Mouse (Mus musculus) limb, embryonic 15.5 days (tissue): ENCODE data around the gene Gm20479. TPM values are rescaled to one million over a fixed set of nuclear protein-coding genes. Genes with fewer than 3 reads are reported as not detected.
A peak's percentile ranks its signal among the peaks of the same experiment; 100 is the strongest.

Experiments used
- ATAC-seq: fragments of 200-750 bp; cut with Nextera tagmentation; 2 replicates; pipeline ENCODE4 v1.8.0; 2017; ENCODE audit warnings: low read depth, moderate TSS enrichment; ENCODE audit not compliant: insufficient number of reproducible peaks, low FRiP score, low TSS enrichment
- H3K27ac ChIP-seq: fragments of 300-500 bp; sonication (generic); 2 replicates; pipeline ENCODE4 v1.5.1; 2015; ENCODE audit warnings: moderate library complexity, mild to moderate bottlenecking, inconsistent platforms
- H3K27me3 ChIP-seq: fragments of 300-500 bp; sonication (generic); 2 replicates; pipeline ENCODE4 v1.6.1; 2015; ENCODE audit warnings: inconsistent platforms
- H3K36me3 ChIP-seq: fragments of 300-500 bp; sonication (generic); 2 replicates; pipeline ENCODE4 v1.6.1; 2015; ENCODE audit warnings: inconsistent platforms
- H3K4me1 ChIP-seq: fragments of 300-500 bp; sonication (generic); 2 replicates; pipeline ENCODE4 v1.6.1; 2015; ENCODE audit warnings: inconsistent platforms
- H3K4me2 ChIP-seq: fragments of 300-500 bp; sonication (generic); 2 replicates; pipeline ENCODE4 v1.6.1; 2015; ENCODE audit warnings: mild to moderate bottlenecking, inconsistent platforms
- H3K4me3 ChIP-seq: fragments of 300-500 bp; sonication (generic); 2 replicates; pipeline ENCODE4 v1.5.1; 2015; ENCODE audit warnings: mild to moderate bottlenecking, inconsistent platforms
- H3K9ac ChIP-seq: fragments of 300-500 bp; sonication (generic); 2 replicates; pipeline ENCODE4 v1.6.1; 2015; ENCODE audit warnings: inconsistent platforms
- H3K9me3 ChIP-seq: fragments of 300-500 bp; sonication (generic); 2 replicates; pipeline ENCODE4 v1.6.1; 2016; ENCODE audit warnings: inconsistent platforms
- WGBS: fragments of 180-500 bp; shearing (Covaris S2); methylation state at CpG from one replicate; pipeline ENCODE4 v1.1.7; 2015; 5-methylcytosine and 5-hydroxymethylcytosine counted together
- polyA plus RNA-seq: library from polyadenylated mRNA; unstranded; fragments of >200 nt; fragmentation: Nextera tagmentation; extraction: Ambion mirVana; gene quantifications from 2 replicates; pipeline ENCODE4 v1.2.1, GENCODE M21; 2015

The Gm20479 gene
- polyA plus RNA-seq, 1 experiment from 2014 or later: 0.31 TPM

GRCm38 (mm10) chr7:27384731-27385130 is 27.5 kb upstream of the Gm20479 start:
- Histone ChIP-seq H3K9me3 (no peaks in the 10 kb centered on the region), H3K27me3 (0 out of 2 replicates have a peak, but pooled peaks cover 1% of the 10 kb centered on the region), H3K4me3 (no peak overlapping the region), H3K9ac (no peak overlapping the region), H3K36me3 (no peaks in the 10 kb centered on the region), H3K4me2 (no peak overlapping the region), H3K4me1 (0 out of 2 replicates have a peak, but pooled peaks cover 2% of the 10 kb centered on the region), H3K27ac (no peak overlapping the region)
- 25% methylated on average over 4 of the region's 4 CpGs for WGBS
- no peak for ATAC-seq

GRCm38 (mm10) chr7:27384134-27384533 is 26.9 kb upstream of the Gm20479 start:
- WGBS: 62% methylated on average over 5 of the region's 5 CpGs
- ATAC-seq: no peak
- H3K9me3 ChIP-seq: no peaks in the 10 kb centered on the region

DNA sequence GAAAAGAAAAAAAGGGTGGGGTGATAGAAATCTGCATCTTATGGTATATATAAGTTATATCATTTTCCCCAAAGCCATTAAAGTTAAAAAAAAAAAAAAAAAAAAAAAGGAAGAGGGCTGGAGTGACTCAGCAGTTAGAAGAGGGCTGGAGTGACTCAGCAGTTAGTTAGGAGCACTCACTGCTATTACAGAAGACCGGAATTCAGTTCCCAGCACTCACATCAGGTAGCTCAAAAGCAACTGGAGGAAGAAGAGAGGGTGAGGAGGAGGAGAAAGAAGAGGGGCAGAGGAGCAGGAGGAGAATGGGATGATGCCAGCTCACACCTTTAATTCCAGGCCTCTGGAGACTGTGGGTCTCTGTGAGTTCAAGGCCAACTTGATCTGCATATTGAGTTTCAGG is 26.0 kb upstream of the Gm20479 start:
- Histone ChIP-seq H3K4me3 (no peak overlapping the region), H3K27me3 (peaks cover 13% of the 10 kb centered on the region; the same call in 1 of the 2 replicates), H3K27ac (no peak overlapping the region), H3K36me3 (no peaks in the 10 kb centered on the region), H3K9ac (no peak overlapping the region), H3K4me1 (0 out of 2 replicates have a peak, but pooled peaks cover 2% of the 10 kb centered on the region), H3K9me3 (no peaks in the 10 kb centered on the region), H3K4me2 (no peak overlapping the region)
- ATAC-seq: no peak
- 88% methylated on average over 1 of the region's 1 CpGs for WGBS

More at GRCm38 (mm10) chr7:27384134-27384533, 26.9 kb upstream of the Gm20479 start:
- Histone ChIP-seq H3K4me3 (no peak overlapping the region), H3K27me3 (peaks cover 7% of the 10 kb centered on the region; the same call in 1 of the 2 replicates), H3K9ac (no peak overlapping the region), H3K27ac (no peak overlapping the region), H3K4me1 (0 out of 2 replicates have a peak, but pooled peaks cover 2% of the 10 kb centered on the region), H3K4me2 (no peak overlapping the region), H3K36me3 (no peaks in the 10 kb centered on the region)

- Histone ChIP-seq H3K4me2 (no peak overlapping the region), H3K4me1 (0 out of 2 replicates have a peak, but pooled peaks cover 2% of the 10 kb centered on the region), H3K27ac (no peak overlapping the region), H3K9ac (no peak overlapping the region), H3K9me3 (no peaks in the 10 kb centered on the region), H3K36me3 (no peaks in the 10 kb centered on the region), H3K4me3 (no peak overlapping the region), H3K27me3 (peaks cover 29% of the 10 kb centered on the region)
- ATAC-seq: no peak
- WGBS: 54% methylated on average over 4 of the region's 4 CpGs
These were observed 24.3 kb upstream of the Gm20479 start for GRCm38 (mm10) chr7:27381560-27381959.

DNA sequence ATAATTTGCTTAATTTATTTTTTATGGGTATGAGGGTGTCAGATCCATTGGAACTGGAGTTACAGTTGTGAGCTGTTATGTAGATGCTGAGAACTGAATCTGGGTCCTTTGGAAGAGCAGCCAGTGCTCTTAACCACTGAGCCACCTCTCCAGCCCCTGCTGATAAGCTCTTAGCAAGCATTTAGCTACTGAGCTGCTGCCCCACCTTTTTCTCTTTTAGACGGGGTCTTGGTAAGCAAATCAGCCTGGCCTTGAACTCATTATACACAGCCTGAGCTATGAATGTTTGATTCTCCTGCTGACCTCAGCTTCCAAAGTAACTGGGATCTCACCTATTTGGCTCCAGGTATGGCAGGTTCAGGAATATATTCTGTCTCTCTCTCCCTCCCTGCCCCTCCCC is 23.8 kb upstream of the Gm20479 start:
- WGBS: 21% methylated on average over 1 of the region's 1 CpGs
- H3K27me3 ChIP-seq: peaks cover 34% of the 10 kb centered on the region
- 0 out of 2 replicates have a peak, but pooled peaks cover 2% of the 10 kb centered on the region for H3K4me1 ChIP-seq
- H3K36me3 ChIP-seq: no peaks in the 10 kb centered on the region
- H3K4me2 ChIP-seq: no peak overlapping the region
- no peak for ATAC-seq
- H3K27ac ChIP-seq: no peak overlapping the region
- H3K9me3 ChIP-seq: no peaks in the 10 kb centered on the region
- no peak overlapping the region for H3K9ac ChIP-seq
- no peak overlapping the region for H3K4me3 ChIP-seq

DNA sequence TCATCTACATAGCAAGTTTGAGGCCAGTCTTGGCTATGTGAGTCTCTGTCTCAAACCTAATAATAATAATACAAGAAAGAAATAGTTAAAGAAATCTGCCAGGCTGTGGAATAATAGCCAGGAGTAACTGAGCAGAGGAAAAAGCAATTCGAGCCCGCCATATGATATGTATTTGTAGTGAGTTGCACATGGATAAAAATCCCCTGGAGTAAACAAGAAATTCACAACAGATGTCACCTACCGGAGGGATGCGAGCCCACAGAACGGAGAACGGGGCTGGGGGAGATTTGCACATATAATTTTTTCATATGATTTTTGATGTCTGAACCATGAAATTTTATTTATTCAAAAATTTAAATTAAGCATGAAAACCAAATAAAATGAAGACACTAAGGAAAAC is 22.6 kb upstream of the Gm20479 start:
- Histone ChIP-seq H3K4me1 (0 out of 2 replicates have a peak, but pooled peaks cover 2% of the 10 kb centered on the region), H3K4me2 (no peak overlapping the region), H3K9me3 (no peaks in the 10 kb centered on the region), H3K4me3 (no peak overlapping the region), H3K27me3 (peaks cover 44% of the 10 kb centered on the region), H3K9ac (no peak overlapping the region), H3K27ac (no peak overlapping the region), H3K36me3 (no peaks in the 10 kb centered on the region)
- ATAC-seq: no peak
- WGBS: 37% methylated on average over 6 of the region's 6 CpGs

DNA sequence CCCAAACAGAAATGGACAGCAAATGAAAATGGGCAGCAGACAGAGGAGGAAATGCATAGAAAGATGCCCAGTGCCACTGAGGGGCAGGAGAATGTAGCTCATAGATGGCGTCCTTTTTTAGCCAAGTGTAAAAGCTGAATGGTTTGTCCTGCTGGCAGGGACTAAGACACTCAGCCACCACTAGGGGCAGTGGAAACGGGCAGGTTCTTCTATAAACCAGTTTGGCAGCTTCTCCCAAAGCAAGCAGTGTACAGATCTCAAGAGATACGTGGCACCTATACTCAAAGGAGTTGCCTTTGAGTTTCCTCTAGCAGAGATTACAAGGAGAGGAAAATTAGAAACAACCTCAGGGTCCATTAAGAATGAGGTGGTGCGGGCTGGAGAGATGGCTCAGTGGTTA is 21.2 kb upstream of the Gm20479 start:
- no peak overlapping the region for H3K9ac ChIP-seq
- H3K4me2 ChIP-seq: no peak overlapping the region
- no peak overlapping the region for H3K4me3 ChIP-seq
- H3K27me3 ChIP-seq: peaks cover 56% of the 10 kb centered on the region
- no peak overlapping the region for H3K27ac ChIP-seq
- H3K9me3 ChIP-seq: no peaks in the 10 kb centered on the region
- WGBS: 22% methylated on average over 4 of the region's 4 CpGs
- no peaks in the 10 kb centered on the region for H3K4me1 ChIP-seq
- no peak for ATAC-seq
- H3K36me3 ChIP-seq: no peaks in the 10 kb centered on the region

DNA sequence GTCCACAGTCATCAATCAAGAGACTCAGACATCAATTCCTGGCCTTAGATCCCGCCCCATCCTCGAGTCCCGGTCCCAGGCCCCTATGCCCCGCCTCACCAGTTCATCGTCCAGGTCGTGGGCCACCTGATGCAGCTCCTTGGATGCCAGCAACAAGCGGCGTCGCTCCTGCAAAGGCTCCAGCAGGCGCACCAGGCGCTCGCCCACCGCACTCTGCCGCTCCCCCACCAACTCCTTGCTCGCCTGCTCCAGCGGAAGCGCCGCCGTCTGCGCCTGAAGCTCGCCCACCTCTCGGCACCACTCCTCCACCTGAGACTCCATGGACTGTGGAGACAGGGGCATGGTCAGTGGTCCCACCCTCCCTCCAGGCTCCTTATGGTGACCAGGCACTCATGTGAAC is 18.1 kb upstream of the Gm20479 start:
- under 1% methylated on average over 22 of the region's 22 CpGs for WGBS
- H3K4me2 ChIP-seq: no peak overlapping the region

DNA sequence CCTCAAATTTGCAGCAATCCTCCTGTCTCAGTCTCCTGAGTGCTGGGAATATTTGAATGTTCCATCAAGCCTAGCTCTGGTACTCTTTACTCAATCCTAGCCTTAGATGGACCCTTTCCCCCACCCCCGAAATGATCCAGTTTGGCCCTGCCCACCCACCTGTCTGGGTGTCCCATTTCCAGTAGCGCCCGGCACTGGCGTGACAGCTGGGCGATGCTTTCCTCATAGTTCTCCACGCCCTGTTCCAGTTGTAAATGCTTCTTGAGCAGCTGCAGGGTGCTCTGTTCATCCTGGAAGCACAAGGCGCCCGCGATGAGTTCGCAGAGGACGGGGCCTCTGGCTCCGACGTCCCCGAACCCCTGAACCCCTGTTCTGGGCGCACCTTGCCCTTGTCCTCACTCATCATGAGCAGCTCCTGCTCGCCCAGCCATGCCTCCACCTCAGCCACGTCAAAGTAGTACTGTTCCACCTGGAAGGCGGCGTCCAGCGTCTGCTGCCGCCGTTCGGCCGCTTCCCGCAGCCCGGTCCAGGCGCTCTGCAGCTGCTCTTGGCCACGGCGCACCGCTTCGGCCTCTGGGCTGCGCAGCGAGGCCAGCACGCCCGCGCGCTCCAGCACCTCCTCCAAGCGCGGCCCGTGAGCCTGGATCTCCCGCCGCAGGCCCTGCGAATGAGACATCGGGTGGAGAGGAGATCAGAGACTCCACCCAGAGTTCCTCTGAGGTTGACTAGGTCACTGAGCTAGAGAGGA is 14.7 kb upstream of the Gm20479 start:
- 5% methylated on average over 44 of the region's 44 CpGs for WGBS
- peak overlapping the region; percentile 38; the same call in 1 of the 2 replicates for H3K27ac ChIP-seq
- peak; percentile 69 for ATAC-seq
- no peaks in the 10 kb centered on the region for H3K36me3 ChIP-seq
- H3K9me3 ChIP-seq: no peaks in the 10 kb centered on the region
- peaks cover 14% of the 10 kb centered on the region for H3K4me1 ChIP-seq
- peak overlapping the region; percentile 21 for H3K4me3 ChIP-seq
- peak overlapping the region; percentile 36 for H3K4me2 ChIP-seq
- no peak overlapping the region for H3K9ac ChIP-seq
- H3K27me3 ChIP-seq: peaks cover 96% of the 10 kb centered on the region

More for the DNA sequence above, 18.1 kb upstream of the Gm20479 start:
- H3K27ac ChIP-seq: no peak overlapping the region
- peaks cover 88% of the 10 kb centered on the region for H3K27me3 ChIP-seq
- ATAC-seq: no peak
- no peaks in the 10 kb centered on the region for H3K9me3 ChIP-seq
- peaks cover 7% of the 10 kb centered on the region for H3K4me1 ChIP-seq
- H3K36me3 ChIP-seq: no peaks in the 10 kb centered on the region
- H3K9ac ChIP-seq: no peak overlapping the region
- no peak overlapping the region for H3K4me3 ChIP-seq

DNA sequence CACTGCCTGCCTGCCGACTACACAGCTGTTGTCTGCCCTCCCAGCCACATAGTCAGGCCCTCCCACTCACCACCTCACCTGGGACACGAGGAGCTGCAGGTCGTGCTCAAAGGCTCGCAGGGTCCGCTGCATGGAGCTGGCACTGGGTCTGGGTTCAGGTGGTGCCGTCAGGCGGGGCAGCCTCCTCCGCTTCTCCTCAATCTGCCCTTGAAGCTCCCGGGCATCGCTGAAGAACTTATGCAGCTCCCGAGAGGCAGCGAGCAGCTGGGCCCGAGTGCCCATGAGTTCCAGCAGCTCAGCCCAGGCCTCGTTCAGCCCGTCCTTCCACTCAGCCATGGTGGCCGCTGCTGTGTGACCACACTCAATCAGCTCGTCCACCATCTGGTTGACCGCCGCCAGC is 11.9 kb upstream of the Gm20479 start:
- H3K9ac ChIP-seq: no peak overlapping the region
- no peak overlapping the region for H3K4me2 ChIP-seq
- WGBS: 77% methylated on average over 19 of the region's 19 CpGs
- no peak overlapping the region for H3K27ac ChIP-seq
- ATAC-seq: no peak
- H3K4me1 ChIP-seq: peaks cover 19% of the 10 kb centered on the region
- no peaks in the 10 kb centered on the region for H3K36me3 ChIP-seq
- H3K27me3 ChIP-seq: peaks cover 99% of the 10 kb centered on the region
- H3K9me3 ChIP-seq: no peaks in the 10 kb centered on the region
- no peak overlapping the region for H3K4me3 ChIP-seq

DNA sequence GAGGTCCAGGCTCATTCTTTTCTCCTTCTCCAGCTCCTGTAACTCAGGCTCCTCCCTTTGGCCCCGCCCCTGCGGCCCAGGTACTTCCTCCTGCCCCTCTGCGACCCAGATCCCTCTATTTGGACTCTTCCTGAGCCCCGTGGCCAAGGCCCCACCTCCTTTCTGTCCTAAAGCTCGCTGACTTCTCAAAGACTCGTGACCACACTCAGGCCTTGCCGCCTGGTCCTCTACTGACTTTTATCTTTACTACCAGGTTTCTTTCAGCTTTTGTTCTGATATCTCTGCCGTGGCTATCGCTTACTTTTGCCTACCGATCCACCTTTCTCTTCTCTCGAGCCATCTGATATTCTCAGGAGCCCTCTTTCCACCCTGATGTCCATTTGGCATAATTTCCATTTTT is 10.8 kb upstream of the Gm20479 start:
- no peak overlapping the region for H3K27ac ChIP-seq
- no peaks in the 10 kb centered on the region for H3K9me3 ChIP-seq
- WGBS: 12% methylated on average over 11 of the region's 11 CpGs
- no peaks in the 10 kb centered on the region for H3K36me3 ChIP-seq
- ATAC-seq: no peak
- H3K4me2 ChIP-seq: peak overlapping the region; percentile 29; the same call in 1 of the 2 replicates
- peaks cover 99% of the 10 kb centered on the region for H3K27me3 ChIP-seq
- peaks cover 23% of the 10 kb centered on the region for H3K4me1 ChIP-seq
- H3K9ac ChIP-seq: no peak overlapping the region
- peak overlapping the region; percentile 18 for H3K4me3 ChIP-seq

- H3K36me3 ChIP-seq: no peaks in the 10 kb centered on the region
- no peak overlapping the region for H3K27ac ChIP-seq
- peaks cover 21% of the 10 kb centered on the region for H3K4me1 ChIP-seq
- no peak for ATAC-seq
- no peaks in the 10 kb centered on the region for H3K9me3 ChIP-seq
- no peak overlapping the region for H3K9ac ChIP-seq
- no peak overlapping the region for H3K4me2 ChIP-seq
- 32% methylated on average over 21 of the region's 21 CpGs for WGBS
- H3K27me3 ChIP-seq: peaks cover 87% of the 10 kb centered on the region
- no peak overlapping the region for H3K4me3 ChIP-seq
These were observed 9.0 kb upstream of the Gm20479 start for GRCm38 (mm10) chr7:27366082-27366844.
